Mouse (Mus musculus): ENCODE data around the gene Gm10644. TPM values are rescaled to one million over a fixed set of nuclear protein-coding genes. Genes with fewer than 3 reads are reported as not detected.

Gene Gm10644
- polyA plus RNA-seq, 1 experiment, result not detected

GRCm38 (mm10) chr8:83992488-83992887 is 37.5 kb upstream of the Gm10644 start:
- no peak for TF ChIP-seq GATA1 (IDR thresholded peaks at IDR 0.05; ENCODE audit: low read length)

DNA sequence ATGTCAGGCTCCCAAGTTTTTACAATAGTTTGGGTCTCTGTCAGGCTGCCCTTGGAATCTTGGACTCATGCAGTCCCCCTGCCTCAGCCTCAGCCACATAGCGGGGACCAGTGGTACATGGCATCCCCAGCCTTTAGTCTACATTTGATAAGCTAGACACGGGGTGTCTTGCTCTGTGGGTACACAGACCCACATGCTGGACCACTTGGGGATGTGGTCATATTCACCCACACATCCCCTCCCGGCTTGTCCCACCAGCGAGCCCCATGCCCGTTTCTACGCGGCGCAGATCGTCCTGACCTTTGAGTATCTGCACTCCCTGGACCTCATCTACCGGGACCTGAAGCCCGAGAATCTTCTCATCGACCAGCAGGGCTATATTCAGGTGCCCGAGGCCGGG is 35.2 kb upstream of the Gm10644 start:
- no peak for TF ChIP-seq GATA1 (IDR thresholded peaks at IDR 0.05; ENCODE audit: low read length)

DNA sequence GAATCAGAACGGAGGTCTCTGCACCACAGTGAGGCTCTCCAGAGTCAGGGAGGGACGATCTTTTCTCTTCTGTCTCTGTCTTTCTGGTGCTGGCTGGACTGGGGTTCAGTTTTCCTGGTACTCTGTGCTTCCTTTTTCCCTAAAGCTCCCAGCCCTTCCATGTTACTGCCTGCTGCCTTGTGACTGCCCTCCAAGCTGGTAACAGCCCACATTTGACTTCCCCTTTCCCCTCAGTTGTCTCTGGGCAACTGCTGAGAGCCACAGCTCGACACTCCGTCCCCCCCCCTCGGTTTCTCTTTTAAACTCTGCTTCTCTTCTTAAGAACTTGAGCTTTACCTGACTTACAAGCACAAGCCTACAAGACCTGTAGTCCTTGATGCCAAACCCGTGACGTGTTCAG is 34.2 kb upstream of the Gm10644 start:
- TF ChIP-seq GATA1 (IDR thresholded peaks at IDR 0.05; ENCODE audit: low read length), result no peak

- TF ChIP-seq GATA1 (IDR thresholded peaks at IDR 0.05; ENCODE audit: low read length), result no peak
These were observed 27.4 kb upstream of the Gm10644 start for GRCm38 (mm10) chr8:83982449-83982848.

- no peak for TF ChIP-seq GATA1 (IDR thresholded peaks at IDR 0.05; ENCODE audit: low read length)
These were observed 26.5 kb upstream of the Gm10644 start for GRCm38 (mm10) chr8:83981533-83981932.

DNA sequence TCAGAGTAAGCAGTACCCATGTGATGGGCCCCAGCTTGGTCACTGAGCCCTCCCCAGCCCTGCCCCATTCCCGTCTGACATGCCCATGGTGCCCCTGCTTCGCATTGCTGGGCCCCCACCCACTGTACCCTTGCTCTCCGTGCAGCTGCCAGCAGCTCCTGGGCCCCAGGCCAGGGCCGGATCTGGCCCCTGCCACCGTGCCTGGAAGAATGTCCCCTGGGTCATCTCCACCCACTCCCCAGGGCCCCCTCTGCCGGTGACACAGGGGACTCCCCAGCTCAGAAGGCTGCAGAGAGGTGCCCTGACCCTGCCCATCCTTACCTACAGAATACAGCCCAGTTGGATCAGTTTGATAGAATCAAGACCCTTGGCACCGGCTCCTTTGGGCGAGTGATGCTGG is 25.8 kb upstream of the Gm10644 start:
- TF ChIP-seq GATA1 (IDR thresholded peaks at IDR 0.05; ENCODE audit: low read length), result no peak

DNA sequence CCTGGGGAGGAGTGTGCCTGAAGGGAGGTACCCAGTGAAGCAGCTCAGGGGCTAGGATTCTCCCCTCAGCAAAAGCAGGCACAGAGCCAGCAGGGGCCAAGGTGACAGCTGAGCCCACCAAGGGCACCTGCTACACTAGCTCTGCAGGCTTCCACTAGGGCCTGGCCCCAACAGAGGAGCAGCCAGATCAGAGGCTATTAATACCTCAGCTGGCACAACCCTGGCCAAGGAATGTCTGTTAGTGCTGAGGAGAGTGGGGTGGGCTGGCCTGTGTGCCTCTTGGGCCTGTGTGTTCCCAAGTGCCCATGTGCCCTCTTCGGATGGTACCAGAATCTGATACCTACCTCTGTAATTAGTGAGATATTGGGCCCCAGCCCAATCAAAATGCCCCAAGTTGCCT is 25.2 kb upstream of the Gm10644 start:
- no peak for TF ChIP-seq GATA1 (IDR thresholded peaks at IDR 0.05; ENCODE audit: low read length)

DNA sequence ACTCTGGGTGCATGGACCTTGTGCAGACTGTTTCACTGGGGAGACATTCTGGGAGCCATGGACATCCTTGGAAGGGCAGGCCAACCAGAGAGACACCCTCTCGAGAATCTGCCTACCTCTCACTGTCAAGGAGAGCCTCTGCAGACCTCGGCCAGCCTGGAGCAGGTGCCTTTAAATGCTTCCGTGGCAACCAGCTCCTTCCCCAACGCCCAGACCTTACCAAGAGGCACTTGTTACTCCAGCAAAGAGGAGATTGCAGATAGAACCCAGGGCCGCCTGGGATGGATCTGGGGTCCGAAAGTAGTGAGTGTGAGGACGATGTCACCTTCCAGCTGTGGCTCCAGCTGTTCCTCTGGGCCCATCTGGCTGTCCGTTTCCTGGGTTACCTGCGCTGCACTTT is 23.2 kb upstream of the Gm10644 start:
- no peak for TF ChIP-seq GATA1 (IDR thresholded peaks at IDR 0.05; ENCODE audit: low read length)

DNA sequence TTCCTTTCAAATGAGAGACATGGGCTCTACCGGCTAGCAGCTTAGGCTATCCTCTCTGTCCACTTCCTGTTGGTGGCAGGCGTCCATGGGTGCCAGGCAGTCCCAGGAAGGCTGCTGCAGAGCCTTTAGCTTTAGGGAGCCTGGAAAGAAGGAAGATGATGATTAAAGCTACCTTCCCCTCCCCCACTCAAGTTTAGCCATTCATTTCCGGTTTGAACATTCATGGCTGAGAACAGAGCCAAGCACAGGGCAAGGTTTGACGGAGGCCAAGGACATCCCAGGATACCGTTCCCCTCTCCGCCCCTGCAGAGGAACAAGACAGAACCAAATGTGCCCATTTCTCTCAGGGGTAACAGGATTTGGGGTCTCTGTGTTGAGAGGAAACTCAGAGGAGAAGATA is 22.6 kb upstream of the Gm10644 start:
- TF ChIP-seq GATA1 (IDR thresholded peaks at IDR 0.05; ENCODE audit: low read length), result no peak

- no peak for TF ChIP-seq GATA1 (IDR thresholded peaks at IDR 0.05; ENCODE audit: low read length)
These were observed 21.9 kb upstream of the Gm10644 start for GRCm38 (mm10) chr8:83976779-83977350.

- TF ChIP-seq GATA1 (IDR thresholded peaks at IDR 0.05; ENCODE audit: low read length), result no peak
These were observed 21.2 kb upstream of the Gm10644 start for GRCm38 (mm10) chr8:83976101-83976630.

DNA sequence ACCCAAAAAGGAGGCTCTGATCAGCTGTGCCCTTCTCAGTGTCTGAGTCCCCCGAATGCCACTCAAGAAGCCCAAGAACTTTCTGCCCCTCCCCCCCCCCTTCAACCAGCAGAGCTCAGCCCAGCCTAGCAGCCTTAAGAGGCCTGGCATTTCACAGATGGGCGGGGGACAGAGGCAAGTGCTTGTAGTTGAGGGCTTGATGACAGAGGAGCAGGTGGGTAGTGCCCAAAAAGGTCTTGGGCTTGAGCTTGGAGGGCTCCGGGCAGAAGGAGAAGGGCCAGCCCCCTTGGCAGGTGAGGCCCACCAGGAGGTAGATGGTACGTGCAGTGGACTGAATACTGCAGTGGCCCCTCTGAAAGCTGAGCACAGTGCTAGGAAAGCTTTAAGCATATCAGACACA is 19.5 kb upstream of the Gm10644 start:
- TF ChIP-seq GATA1 (IDR thresholded peaks at IDR 0.05; ENCODE audit: low read length), result no peak

DNA sequence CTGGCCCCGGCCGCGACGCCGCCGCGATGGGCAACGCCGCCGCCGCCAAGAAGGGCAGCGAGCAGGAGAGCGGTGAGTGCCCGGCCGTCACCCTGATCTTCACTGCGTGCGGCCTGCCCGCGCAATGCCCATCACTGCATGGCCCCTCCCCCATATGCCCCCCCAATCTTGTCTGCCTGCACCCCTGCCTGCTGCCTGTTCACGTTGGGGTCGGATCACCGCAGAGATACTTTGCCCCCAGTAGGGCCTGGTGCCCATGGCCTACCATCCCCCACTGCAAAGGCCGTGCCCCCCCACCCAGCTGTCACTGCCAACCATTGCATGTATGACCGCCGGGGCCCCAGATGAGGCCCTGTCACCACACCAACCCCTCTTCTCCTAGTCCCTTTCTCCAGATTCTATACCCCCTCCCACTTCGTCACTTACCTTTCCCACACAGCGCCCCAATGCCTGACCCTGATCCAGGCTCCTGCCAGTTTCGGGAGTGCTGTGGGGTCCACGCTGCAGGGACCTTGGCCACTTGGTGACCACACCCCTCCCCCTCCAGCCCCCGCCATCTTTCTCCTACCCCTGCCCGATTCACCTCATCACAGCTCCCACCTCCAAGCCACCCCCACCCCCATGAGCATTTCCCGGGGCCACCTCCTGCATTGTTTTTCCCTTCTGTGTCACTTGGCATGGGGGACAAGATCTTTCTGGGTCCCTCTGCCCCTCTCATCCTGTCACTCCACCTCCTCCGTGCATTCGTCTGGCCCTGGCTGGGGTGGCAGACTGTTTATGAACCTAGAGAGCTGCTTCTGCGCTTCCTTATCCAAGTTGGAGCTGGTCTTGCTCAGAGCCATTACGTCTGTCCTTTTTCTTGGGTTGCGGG is 18.4 kb upstream of the Gm10644 start:
- no peak for TF ChIP-seq GATA1 (IDR thresholded peaks at IDR 0.05; ENCODE audit: low read length)

DNA sequence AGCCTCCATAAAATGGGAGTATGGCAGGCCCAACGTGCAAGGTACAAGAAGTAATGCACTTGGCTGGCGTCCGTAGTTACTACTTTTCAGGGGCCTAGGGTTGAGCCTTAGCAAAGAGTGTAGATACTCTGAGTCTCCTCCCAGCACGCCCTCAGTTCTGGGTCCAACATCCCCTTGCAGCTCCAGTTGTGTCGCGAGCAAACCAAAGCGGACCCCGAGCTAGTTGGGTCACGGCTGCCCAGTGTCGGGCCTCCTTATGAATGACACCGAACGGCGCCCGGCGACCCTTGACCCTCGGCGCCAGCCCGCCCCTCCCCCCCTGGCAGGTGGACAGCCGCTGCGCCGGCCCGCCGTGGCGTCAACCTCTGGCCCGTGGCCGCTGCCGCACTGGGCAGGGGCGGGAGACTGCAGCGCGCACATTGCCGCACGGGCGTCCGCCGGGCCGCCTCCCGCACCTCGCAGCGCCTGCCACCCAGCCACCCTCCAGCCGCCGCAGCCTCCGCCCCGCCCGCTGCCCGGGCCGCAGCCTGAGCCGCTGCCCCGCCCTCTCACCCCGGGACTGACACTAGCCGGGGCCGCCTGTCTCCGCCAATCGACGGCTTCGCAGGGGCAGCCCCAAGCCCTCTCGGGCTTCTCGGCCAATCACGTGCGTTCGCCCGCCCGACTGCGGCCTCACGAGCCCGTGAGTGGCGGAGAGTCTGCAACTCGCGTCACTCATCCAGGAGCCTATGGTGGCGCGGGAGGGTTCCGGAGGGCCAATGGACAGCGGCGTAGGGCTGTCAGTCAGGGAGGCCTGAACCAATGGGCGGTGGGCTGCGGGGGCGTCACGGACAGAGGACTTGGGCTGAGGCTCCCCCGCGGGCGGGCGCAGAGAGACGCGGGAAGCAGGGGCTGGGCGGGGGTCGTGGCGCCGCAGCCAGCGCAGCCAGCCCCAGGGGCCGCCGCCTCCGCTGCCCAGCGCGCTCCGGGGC is 17.4 kb upstream of the Gm10644 start, which contains the start of gene Prkaca:
Prkaca (plus strand) TSS at position 844 of the 971 bp plus-strand sequence.
- no peak for TF ChIP-seq GATA1 (IDR thresholded peaks at IDR 0.05; ENCODE audit: low read length)

GRCm38 (mm10) chr8:83971661-83972060 is 16.7 kb upstream of the Gm10644 start:
- no peak for TF ChIP-seq GATA1 (IDR thresholded peaks at IDR 0.05; ENCODE audit: low read length)

DNA sequence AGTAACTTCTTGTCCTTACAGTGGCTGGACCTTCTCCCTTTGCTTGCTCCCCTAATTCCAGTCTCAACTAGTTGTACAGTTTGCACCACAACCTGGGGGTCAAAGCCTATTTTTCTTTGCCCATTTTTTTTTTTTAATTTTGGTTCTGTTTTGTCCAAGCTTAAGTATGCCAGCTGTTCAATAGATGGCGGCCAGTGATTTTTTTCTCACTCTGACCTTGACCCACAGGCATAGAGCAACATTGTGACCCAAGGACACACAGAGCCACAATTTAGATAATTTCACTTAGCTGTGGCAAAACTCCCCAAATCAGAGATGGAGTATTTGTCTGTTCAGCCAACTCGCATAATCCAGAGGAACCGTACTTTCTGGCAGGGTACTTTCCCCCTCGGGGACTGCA is 16.1 kb upstream of the Gm10644 start:
- TF ChIP-seq GATA1 (IDR thresholded peaks at IDR 0.05; ENCODE audit: low read length), result no peak

Measured in G1E-ER4 (cell line).